8 mouse cellular contexts compared by ENCODE assay signal in genomic region chr6:49228126-49228679, GRCm38 (mm10). TPM values are rescaled to one million over a fixed set of nuclear protein-coding genes. Genes with fewer than 3 reads are reported as not detected.
DNase-seq lines count a peak whose midpoint lies in the region; ATAC-seq and TF ChIP-seq lines count a peak whose summit lies in the region.

No protein-coding gene starts in this region.

- peak; percentile 77 for TF ChIP-seq CTCF in midbrain, postnatal 0 days (IDR thresholded peaks at IDR 0.05)

- peaks cover 5% of the 10 kb centered on the region; the same call in 1 of the 2 replicates for H3K27me3 ChIP-seq in midbrain, postnatal 0 days (ENCODE audit: insufficient read depth, low read length)
- H3K27me3 ChIP-seq in midbrain, embryonic 15.5 days (replicated peaks), result no peaks in the 10 kb centered on the region
- no peaks in the 10 kb centered on the region; the same call in 1 of the 2 replicates for H3K27me3 ChIP-seq in forebrain, embryonic 16.5 days (replicated peaks; ENCODE audit: control insufficient read depth, insufficient read depth, low read length)
- no peaks in the 10 kb centered on the region for H3K27me3 ChIP-seq in splenic B cell, adult 2 months (ENCODE audit: control insufficient read depth, insufficient read depth, low read length, poor library complexity, severe bottlenecking)

- 14% methylated on average over 7 of the region's 7 CpGs for whole genome bisulfite sequencing in midbrain, postnatal 0 days
- 14% methylated on average over 7 of the region's 7 CpGs for WGBS in midbrain, embryonic 15.5 days
- 9% methylated on average over 7 of the region's 7 CpGs for WGBS in forebrain, embryonic 16.5 days

- no peak overlapping the region for H3K27ac ChIP-seq in midbrain, postnatal 0 days (ENCODE audit: low read depth, low read length)
- no peak overlapping the region for H3K27ac ChIP-seq in midbrain, embryonic 15.5 days
- H3K27ac ChIP-seq in forebrain, embryonic 16.5 days (ENCODE audit: low read length), result no peak overlapping the region

- no peak for ATAC-seq in midbrain, postnatal 0 days (ENCODE audit: low FRiP score)
- no peak for ATAC-seq in midbrain, embryonic 15.5 days (replicated peaks)
- ATAC-seq in forebrain, embryonic 16.5 days, result 0 out of 2 replicates have a peak, but pooled peaks have one; percentile 38

- DNase-seq in cerebellum, postnatal 10 days, result peak; percentile 69 to 72
- no peak for DNase-seq in cerebellum, adult 9-11 months
- DNase-seq in midbrain, postnatal 0 days (ENCODE audit: low spot score), result peak; percentile 64
- peak; percentile 53 for DNase-seq in liver
- peak; percentile 73 for DNase-seq in splenic B cell, adult 2 months (ENCODE audit: low read depth, low spot score)
- no peak for DNase-seq in layer of hippocampus, adult 9-11 months

- H3K9me3 ChIP-seq in midbrain, postnatal 0 days (ENCODE audit: low read length), result no peaks in the 10 kb centered on the region
- no peaks in the 10 kb centered on the region for H3K9me3 ChIP-seq in midbrain, embryonic 15.5 days
- H3K9me3 ChIP-seq in forebrain, embryonic 16.5 days (ENCODE audit: control insufficient read depth, low read length), result no peaks in the 10 kb centered on the region

- H3K4me3 ChIP-seq in midbrain, postnatal 0 days (ENCODE audit: low read depth, low read length), result no peak overlapping the region
- no peak overlapping the region for H3K4me3 ChIP-seq in midbrain, embryonic 15.5 days
- no peak overlapping the region for H3K4me3 ChIP-seq in forebrain, embryonic 16.5 days (replicated peaks; ENCODE audit: low read length)

- H3K9ac ChIP-seq in midbrain, postnatal 0 days (replicated peaks; ENCODE audit: low read length, poor library complexity, severe bottlenecking), result no peak overlapping the region
- H3K9ac ChIP-seq in midbrain, embryonic 15.5 days, result no peak overlapping the region
- no peak overlapping the region for H3K9ac ChIP-seq in forebrain, embryonic 16.5 days (replicated peaks; ENCODE audit: low read depth, low read length)

- no peaks in the 10 kb centered on the region for H3K36me3 ChIP-seq in midbrain, postnatal 0 days (ENCODE audit: insufficient read depth, low read length)
- H3K36me3 ChIP-seq in midbrain, embryonic 15.5 days (replicated peaks), result no peaks in the 10 kb centered on the region
- no peaks in the 10 kb centered on the region for H3K36me3 ChIP-seq in forebrain, embryonic 16.5 days (ENCODE audit: control insufficient read depth, insufficient read depth)
- H3K36me3 ChIP-seq in splenic B cell, adult 2 months (ENCODE audit: control insufficient read depth, insufficient read depth, low read length, poor library complexity, severe bottlenecking), result no peaks in the 10 kb centered on the region

- H3K4me2 ChIP-seq in midbrain, postnatal 0 days (ENCODE audit: low read depth, low read length, poor library complexity, severe bottlenecking), result no peak overlapping the region
- H3K4me2 ChIP-seq in midbrain, embryonic 15.5 days, result no peak overlapping the region
- H3K4me2 ChIP-seq in forebrain, embryonic 16.5 days (ENCODE audit: low read length), result no peak overlapping the region

- H3K4me1 ChIP-seq in midbrain, postnatal 0 days (ENCODE audit: insufficient read depth, low read length), result no peaks in the 10 kb centered on the region
- no peaks in the 10 kb centered on the region for H3K4me1 ChIP-seq in midbrain, embryonic 15.5 days
- H3K4me1 ChIP-seq in forebrain, embryonic 16.5 days (replicated peaks; ENCODE audit: control insufficient read depth, insufficient read depth, low read length), result peaks cover 3% of the 10 kb centered on the region; the same call in 1 of the 2 replicates

RNA-seq across cellular contexts. Expression of gene Igf2bp3, which starts 13.4 kb away (rescaled TPM):
- 5.4 and 7.4 TPM in 2 replicates for total RNA-seq in midbrain, postnatal 0 days (2014; rRNA removed)
- 8.8 and 10.6 TPM in 2 replicates for polyA plus RNA-seq in midbrain, postnatal 0 days (2015; fragmentation: Nextera tagmentation; extraction: Ambion mirVana)
- polyA plus RNA-seq in midbrain, embryonic 15.5 days (2015; fragmentation: Nextera tagmentation; extraction: Ambion mirVana), result 25.2 and 26.9 TPM in 2 replicates
- polyA plus RNA-seq in forebrain, embryonic 16.5 days (2015; fragmentation: Nextera tagmentation; extraction: Ambion mirVana), result 34.1 and 39.0 TPM in 2 replicates

RNA-seq across cellular contexts. Expression of gene Tra2a, which starts 35.6 kb away (rescaled TPM):
- 66.9 and 70.7 TPM in 2 replicates for total RNA-seq in midbrain, postnatal 0 days (2014; rRNA removed)
- 35.3 and 41.8 TPM in 2 replicates for polyA plus RNA-seq in midbrain, postnatal 0 days (2015; fragmentation: Nextera tagmentation; extraction: Ambion mirVana)
- 123 and 128 TPM in 2 replicates for polyA plus RNA-seq in midbrain, embryonic 15.5 days (2015; fragmentation: Nextera tagmentation; extraction: Ambion mirVana)
- 154 and 163 TPM in 2 replicates for polyA plus RNA-seq in forebrain, embryonic 16.5 days (2015; fragmentation: Nextera tagmentation; extraction: Ambion mirVana)

Comparison
In these comparisons a context has a peak if more than half of its experiments do, and no peak if none do; other contexts are left out.
1. DNase-seq: peak in cerebellum, postnatal 10 days (2 of 2), midbrain, postnatal 0 days (single experiment), liver (single experiment) and splenic B cell, adult 2 months (single experiment); none in cerebellum, adult 9-11 months (single experiment) and layer of hippocampus, adult 9-11 months (single experiment).